Mouse (Mus musculus) brown adipose tissue, adult 24 weeks (tissue): ENCODE measurements around the gene Acap1. TPM values are rescaled to one million over a fixed set of nuclear protein-coding genes. Genes with fewer than 3 reads are reported as not detected.
"Not testable (repeated sequence)": the region's sequence is repeated elsewhere in the genome, so short reads cannot be mapped to it uniquely, and the experiment has no call there.

Experiments
- H3K27ac ChIP-seq: fragments of 200-500 bp; replicated peaks from 2 replicates; pipeline ENCODE4 v1.5.1; 2012; ENCODE audit warnings: low read depth, mild to moderate bottlenecking, low read length
- H3K4me1 ChIP-seq: fragments of 200-500 bp; 2 replicates; pipeline ENCODE4 v1.6.1; 2012; ENCODE audit warnings: low read length, mixed read lengths; ENCODE audit not compliant: control insufficient read depth, insufficient read depth, insufficient read length
- H3K4me3 ChIP-seq: fragments of 200-500 bp; 2 replicates; pipeline ENCODE4 v1.5.1; 2012; ENCODE audit warnings: low read depth, mild to moderate bottlenecking, low read length, moderate library complexity; ENCODE audit not compliant: insufficient read depth
- polyA plus RNA-seq: library from polyadenylated mRNA; stranded (reverse); fragments of >200 nt; gene quantifications from 2 replicates; pipeline ENCODE4 v1.2.4, GENCODE M21; 2012; ENCODE audit not compliant: missing spikeins, insufficient read depth, insufficient read length

Gene Acap1
- polyA plus RNA-seq, 1 experiment = not detected

- Histone ChIP-seq H3K27ac (no peak overlapping the region; the same call in 1 of the 2 replicates), H3K4me3 (no peak overlapping the region), H3K4me1 (no peaks in the 10 kb centered on the region)
These were observed 35.7 kb upstream of the Acap1 start for GRCm38 (mm10) chr11:69930967-69931537.

GRCm38 (mm10) chr11:69930176-69930575 is 34.8 kb upstream of the Acap1 start:
- H3K27ac ChIP-seq, H3K4me3 ChIP-seq, H3K4me1 ChIP-seq: not testable (repeated sequence)

- Histone ChIP-seq H3K4me1 (no peaks in the 10 kb centered on the region), H3K4me3 (no peak overlapping the region), H3K27ac (no peak overlapping the region; the same call in 1 of the 2 replicates)
These were observed 34.4 kb upstream of the Acap1 start for GRCm38 (mm10) chr11:69929712-69930111.

GRCm38 (mm10) chr11:69927501-69927900 is 32.2 kb upstream of the Acap1 start:
- H3K4me1 ChIP-seq = peaks cover under 1% of the 10 kb centered on the region

GRCm38 (mm10) chr11:69922796-69923195 is 27.5 kb upstream of the Acap1 start:
- H3K4me1 ChIP-seq = peaks cover 3% of the 10 kb centered on the region
- H3K27ac ChIP-seq = no peak overlapping the region; the same call in 1 of the 2 replicates
- H3K4me3 ChIP-seq = no peak overlapping the region

More at GRCm38 (mm10) chr11:69927501-69927900, 32.2 kb upstream of the Acap1 start:
- Histone ChIP-seq H3K4me3 (no peak overlapping the region), H3K27ac (no peak overlapping the region)

- H3K4me3 ChIP-seq = peak overlapping the region; percentile 65
- H3K27ac ChIP-seq = peak overlapping the region; percentile 91
- peaks cover 3% of the 10 kb centered on the region for H3K4me1 ChIP-seq
These were observed 26.8 kb upstream of the Acap1 start for GRCm38 (mm10) chr11:69922012-69922756.

GRCm38 (mm10) chr11:69921114-69922011 is 26.0 kb upstream of the Acap1 start, which contains the start of gene Eif5a:
Gene Eif5a, minus strand, starts transcription at chr11:69921958.
- H3K4me1 ChIP-seq = peaks cover 3% of the 10 kb centered on the region
- peak within 1 kb of the TSS; percentile 91 for H3K27ac ChIP-seq
- H3K4me3 ChIP-seq = peak within 1 kb of the TSS; percentile 72

GRCm38 (mm10) chr11:69920266-69921031 is 25.1 kb upstream of the Acap1 start:
- H3K4me3 ChIP-seq = peak overlapping the region; percentile 72
- H3K4me1 ChIP-seq = peaks cover 3% of the 10 kb centered on the region
- H3K27ac ChIP-seq = peak overlapping the region; percentile 83

GRCm38 (mm10) chr11:69919661-69920265 is 24.4 kb upstream of the Acap1 start:
- H3K4me1 ChIP-seq = peaks cover 3% of the 10 kb centered on the region

GRCm38 (mm10) chr11:69919053-69919452 is 23.7 kb upstream of the Acap1 start:
- Histone ChIP-seq H3K4me3 (peak overlapping the region; percentile 72), H3K4me1 (peaks cover 3% of the 10 kb centered on the region), H3K27ac (no peak overlapping the region)

More at GRCm38 (mm10) chr11:69919661-69920265, 24.4 kb upstream of the Acap1 start:
- Histone ChIP-seq H3K4me3 (peak overlapping the region; percentile 72), H3K27ac (peak overlapping the region; percentile 83)

GRCm38 (mm10) chr11:69918118-69918517 is 22.8 kb upstream of the Acap1 start:
- H3K4me1 ChIP-seq = peaks cover 6% of the 10 kb centered on the region
- no peak overlapping the region for H3K4me3 ChIP-seq
- no peak overlapping the region for H3K27ac ChIP-seq

GRCm38 (mm10) chr11:69917379-69917948 is 22.1 kb upstream of the Acap1 start:
- no peak overlapping the region for H3K4me3 ChIP-seq
- no peak overlapping the region for H3K27ac ChIP-seq
- H3K4me1 ChIP-seq = peaks cover 6% of the 10 kb centered on the region

GRCm38 (mm10) chr11:69916652-69917378 is 21.5 kb upstream of the Acap1 start:
- H3K27ac ChIP-seq, H3K4me1 ChIP-seq, H3K4me3 ChIP-seq: not testable (repeated sequence)
